ENCODE assay signal across 9 mouse cellular contexts in the genomic region with DNA sequence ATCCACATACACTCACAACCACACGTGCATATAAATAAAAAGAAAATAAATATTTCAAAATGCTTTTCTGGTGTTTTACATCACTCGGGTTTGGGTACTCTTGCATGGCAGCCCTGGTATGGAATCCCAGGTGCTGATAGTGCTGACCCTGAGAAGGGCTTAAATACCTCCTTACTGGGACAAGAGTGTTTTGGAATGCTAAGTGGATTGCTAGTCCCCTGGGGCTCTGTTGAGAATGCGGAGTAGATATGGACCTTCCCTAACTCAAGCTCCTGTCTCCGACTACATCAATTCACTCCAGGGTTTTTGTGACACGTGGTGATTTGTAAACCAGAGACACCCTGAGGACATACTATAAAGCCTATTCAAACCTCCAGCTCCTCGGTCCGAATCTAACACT. TPM values are rescaled to one million over a fixed set of nuclear protein-coding genes. Genes with fewer than 3 reads are reported as not detected.
DNase-seq lines count a peak whose midpoint lies in the region; ATAC-seq and TF ChIP-seq lines count a peak whose summit lies in the region.
"Had no signal": no experiment of that assay in that cellular context is flagged by ENCODE, and none has a peak within 500 bp of the region (broad histone marks: within the 10 kb centered on the region; RNA-seq: fewer than 3 reads in every experiment).

No protein-coding gene starts in this region.

- peak overlapping the region; percentile 66 for H3K27ac ChIP-seq in heart, embryonic 12.5 days (ENCODE audit: poor library complexity, severe bottlenecking)
- H3K27ac ChIP-seq in limb, embryonic 15.5 days = peak overlapping the region; percentile 44; the same call in 1 of the 2 replicates
- H3K27ac ChIP-seq in limb, embryonic 10.5 days = no peak overlapping the region
- peak overlapping the region; percentile 41; the same call in 1 of the 2 replicates for H3K27ac ChIP-seq in intestine, postnatal 0 days (ENCODE audit: low read depth, low read length)

- H3K27me3 ChIP-seq in heart, embryonic 12.5 days (replicated peaks) = no peaks in the 10 kb centered on the region
- no peaks in the 10 kb centered on the region for H3K27me3 ChIP-seq in limb, embryonic 15.5 days
- H3K27me3 ChIP-seq in limb, embryonic 10.5 days (ENCODE audit: low read depth, poor library complexity, severe bottlenecking) = no peaks in the 10 kb centered on the region
- H3K27me3 ChIP-seq in intestine, postnatal 0 days (replicated peaks; ENCODE audit: control insufficient read depth, insufficient read depth, low read length) = no peaks in the 10 kb centered on the region

- no peak for ATAC-seq in heart, embryonic 12.5 days (ENCODE audit: insufficient number of reproducible peaks, low FRiP score)
- ATAC-seq in limb, embryonic 15.5 days (ENCODE audit: insufficient number of reproducible peaks, low FRiP score, low TSS enrichment, low read depth) = no peak
- ATAC-seq in intestine, postnatal 0 days = no peak
- no peak for ATAC-seq in monocyte, adult 5-6 weeks (replicated peaks; ENCODE audit: insufficient number of reproducible peaks, low FRiP score, low TSS enrichment, poor library complexity, severe bottlenecking)

- peak overlapping the region; percentile 57 for H3K4me2 ChIP-seq in heart, embryonic 12.5 days
- H3K4me2 ChIP-seq in limb, embryonic 15.5 days = no peak overlapping the region
- peak overlapping the region; percentile 11; the same call in 1 of the 2 replicates for H3K4me2 ChIP-seq in intestine, postnatal 0 days (replicated peaks; ENCODE audit: low read depth)

- H3K9me3 ChIP-seq in heart, embryonic 12.5 days (replicated peaks) = no peaks in the 10 kb centered on the region
- H3K9me3 ChIP-seq in limb, embryonic 15.5 days = no peaks in the 10 kb centered on the region
- no peaks in the 10 kb centered on the region for H3K9me3 ChIP-seq in limb, embryonic 10.5 days (replicated peaks)
- no peaks in the 10 kb centered on the region for H3K9me3 ChIP-seq in intestine, postnatal 0 days (ENCODE audit: control insufficient read depth)

- H3K4me3 ChIP-seq in heart, embryonic 12.5 days = no peak overlapping the region
- no peak overlapping the region for H3K4me3 ChIP-seq in limb, embryonic 15.5 days
- no peak overlapping the region for H3K4me3 ChIP-seq in limb, embryonic 10.5 days
- H3K4me3 ChIP-seq in intestine, postnatal 0 days (ENCODE audit: low read depth, low read length) = no peak overlapping the region

- 17% methylated on average over 7 of the region's 7 CpGs for WGBS in heart, embryonic 12.5 days
- WGBS in limb, embryonic 15.5 days = 38% methylated on average over 7 of the region's 7 CpGs
- WGBS in limb, embryonic 10.5 days = 49% methylated on average over 7 of the region's 7 CpGs
- 52% methylated on average over 7 of the region's 7 CpGs for WGBS in intestine, postnatal 0 days

- no peak for TF ChIP-seq CTCF in intestine, postnatal 0 days (IDR thresholded peaks at IDR 0.05; ENCODE audit: low read depth)

- peaks cover 45% of the 10 kb centered on the region for H3K4me1 ChIP-seq in heart, embryonic 12.5 days (replicated peaks)
- peaks cover 19% of the 10 kb centered on the region for H3K4me1 ChIP-seq in limb, embryonic 15.5 days
- peaks cover 19% of the 10 kb centered on the region for H3K4me1 ChIP-seq in limb, embryonic 10.5 days
- peaks cover 31% of the 10 kb centered on the region for H3K4me1 ChIP-seq in intestine, postnatal 0 days (replicated peaks; ENCODE audit: control insufficient read depth, insufficient read depth, low read length)

- H3K9ac ChIP-seq in heart, embryonic 12.5 days = peak overlapping the region; percentile 21; the same call in 1 of the 2 replicates
- no peak overlapping the region for H3K9ac ChIP-seq in limb, embryonic 15.5 days
- H3K9ac ChIP-seq in intestine, postnatal 0 days (ENCODE audit: low read depth, low read length) = no peak overlapping the region

- no peak for DNase-seq in heart, adult 18-20 months
- no peak for DNase-seq in limb, embryonic 10.5 days (ENCODE audit: low spot score)
- peak; percentile 61 for DNase-seq in ZHBTc4 (ENCODE audit: low read depth, low spot score)
- DNase-seq in adrenal gland, adult 18-20 months (ENCODE audit: low spot score in 2 of 2) = no peak
- DNase-seq: thymus, postnatal 14 days had no signal

- no peaks in the 10 kb centered on the region for H3K36me3 ChIP-seq in heart, embryonic 12.5 days
- H3K36me3 ChIP-seq in limb, embryonic 15.5 days = no peaks in the 10 kb centered on the region
- no peaks in the 10 kb centered on the region for H3K36me3 ChIP-seq in limb, embryonic 10.5 days
- no peaks in the 10 kb centered on the region for H3K36me3 ChIP-seq in intestine, postnatal 0 days (ENCODE audit: control insufficient read depth, insufficient read depth)

RNA-seq across cellular contexts. Expression of a gene that starts 19.1 kb away (rescaled TPM):
- polyA plus RNA-seq in heart, embryonic 12.5 days (2016; fragmentation: Nextera tagmentation; extraction: Ambion mirVana) = 21.6 and 27.2 TPM in 2 replicates
- total RNA-seq in heart, adult 18-20 months (2021) = 10 to 100 TPM; 29.0 to 34.3 TPM
- polyA plus RNA-seq in limb, embryonic 15.5 days (2015; fragmentation: Nextera tagmentation; extraction: Ambion mirVana) = 20.4 and 23.7 TPM in 2 replicates
- polyA plus RNA-seq in limb, embryonic 10.5 days (2016; fragmentation: Nextera tagmentation; extraction: Ambion mirVana) = 20.1 and 20.6 TPM in 2 replicates
- 81.7 and 86.9 TPM in 2 replicates for polyA plus RNA-seq in intestine, postnatal 0 days (2015; fragmentation: Nextera tagmentation; extraction: Ambion mirVana)
- 10 to 100 TPM; 64.8 to 74.8 TPM for total RNA-seq in adrenal gland, adult 18-20 months (2021)
- total RNA-seq in monocyte, adult 5-6 weeks (2017) = 71.1 to 88.8 TPM (median 81.3 TPM) in 3 replicates

RNA-seq across cellular contexts. Expression of a gene that starts 45.6 kb away (rescaled TPM):
- polyA plus RNA-seq in heart, embryonic 12.5 days (2016; fragmentation: Nextera tagmentation; extraction: Ambion mirVana) = 0.91 and 1.1 TPM in 2 replicates
- under 1 TPM; 0.27 to 0.41 TPM for total RNA-seq in heart, adult 18-20 months (2021)
- 3.3 and 3.4 TPM in 2 replicates for polyA plus RNA-seq in limb, embryonic 15.5 days (2015; fragmentation: Nextera tagmentation; extraction: Ambion mirVana)
- polyA plus RNA-seq in limb, embryonic 10.5 days (2016; fragmentation: Nextera tagmentation; extraction: Ambion mirVana) = 2.1 and 4.2 TPM in 2 replicates
- 2.6 and 2.8 TPM in 2 replicates for polyA plus RNA-seq in intestine, postnatal 0 days (2015; fragmentation: Nextera tagmentation; extraction: Ambion mirVana)
- 1 to 10 TPM; 4.6 to 5.1 TPM for total RNA-seq in adrenal gland, adult 18-20 months (2021)
- total RNA-seq in monocyte, adult 5-6 weeks (2017) = 0.19 to 0.78 TPM in 2 of 3 replicates, not detected in the other
